Mouse (Mus musculus): ENCODE data around the gene Coq9. TPM values are rescaled to one million over a fixed set of nuclear protein-coding genes. Genes with fewer than 3 reads are reported as not detected.

The Coq9 gene
- total RNA-seq, 4 experiments from 2014 or later: 75.6 to 104 (median 90.6) TPM

DNA sequence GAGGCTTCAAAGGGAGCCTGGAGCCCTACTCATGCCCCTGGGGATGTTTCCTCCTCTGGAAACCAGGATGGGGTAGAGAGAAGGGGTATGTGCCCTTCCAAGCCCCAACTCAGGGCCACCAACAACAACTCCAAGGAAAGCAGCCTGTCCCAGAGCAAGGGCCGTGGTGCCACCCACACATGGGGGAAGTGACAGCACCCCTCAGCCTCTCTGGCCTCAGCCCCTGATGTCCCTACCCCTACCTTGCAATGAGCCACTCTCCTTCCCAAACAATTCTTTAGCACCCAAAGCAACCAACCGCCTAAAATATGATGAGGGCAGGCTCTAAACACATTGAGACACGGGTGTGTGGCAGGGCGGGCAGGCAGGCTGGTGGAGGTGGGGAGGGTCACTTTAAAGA is 31.9 kb downstream of the Coq9 start:
- DNase-seq (ENCODE audit: low spot score in 2 of 2): no peak

DNA sequence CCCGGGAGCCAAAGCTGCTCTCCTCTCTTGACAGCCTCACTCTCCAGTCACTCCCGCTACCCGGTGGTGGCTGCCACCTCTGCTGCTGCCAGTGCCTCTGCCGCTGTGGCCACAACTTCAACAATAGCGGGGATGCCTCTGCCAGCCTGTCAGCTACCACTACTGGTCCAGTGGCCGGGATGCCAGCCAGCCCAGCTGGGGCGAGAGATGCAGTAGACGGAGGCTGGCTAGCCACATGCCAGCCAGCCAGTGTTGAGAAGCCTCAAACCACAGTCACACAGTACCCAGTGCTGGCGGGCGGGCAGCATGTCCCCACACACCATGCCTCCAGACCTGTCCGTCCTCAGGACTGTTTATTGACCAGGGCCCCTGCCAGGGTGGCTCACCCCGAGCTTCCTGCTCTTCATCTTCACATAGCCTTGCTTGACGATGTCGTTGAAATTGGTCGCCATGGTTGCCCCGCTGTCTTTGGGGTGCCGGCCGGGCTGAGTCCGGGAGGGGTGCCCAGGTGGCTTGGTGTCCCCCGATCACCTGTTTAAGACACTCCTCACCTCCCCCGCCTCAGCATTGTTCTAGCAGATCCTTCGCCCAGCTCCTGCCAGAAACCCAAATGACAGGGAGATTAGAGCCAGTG is 32.5 kb downstream of the Coq9 start:
- peak in 1 of 2 experiments; percentile 68 for DNase-seq (ENCODE audit: low spot score in 2 of 2)

DNA sequence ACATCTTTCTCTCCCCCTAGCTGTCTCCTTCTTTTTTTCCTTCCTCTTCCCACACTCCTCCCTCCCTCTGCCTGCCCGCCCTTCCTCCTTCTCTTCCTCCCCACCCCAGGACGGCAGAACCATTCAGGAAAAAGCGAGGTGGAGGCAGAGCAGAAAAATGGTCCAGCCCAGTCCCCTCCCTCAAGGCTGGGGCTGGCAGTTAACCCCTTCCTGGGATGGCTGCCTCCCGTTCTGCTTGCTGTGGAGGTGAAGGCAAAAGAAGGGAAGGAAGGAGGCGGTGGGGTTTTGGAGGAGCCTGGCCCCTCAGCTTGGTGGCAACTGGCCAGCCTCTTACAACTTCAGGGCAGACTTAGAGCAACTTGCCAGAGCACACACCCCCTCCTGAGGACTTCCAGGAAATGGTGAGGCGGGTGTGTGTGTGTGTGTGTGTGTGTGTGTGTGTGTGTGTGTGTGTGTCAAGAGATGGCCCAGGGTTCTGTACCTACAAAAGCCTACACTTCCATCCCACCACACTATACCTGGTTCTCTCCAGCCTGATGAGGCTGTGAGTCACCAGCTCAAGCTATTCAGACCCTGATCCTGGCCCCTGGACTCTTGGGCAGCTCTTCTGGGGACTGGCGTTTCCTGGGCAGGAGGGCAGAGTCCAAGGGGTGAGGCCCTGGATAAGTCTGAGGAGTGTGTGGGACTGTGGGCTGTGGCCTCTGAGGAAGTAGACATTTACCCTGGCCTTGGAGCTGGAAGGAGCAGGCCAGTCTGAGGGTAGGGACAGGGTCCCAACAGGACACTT is 33.2 kb downstream of the Coq9 start:
- DNase-seq (ENCODE audit: low spot score in 2 of 2): peak in 1 of 2 experiments; percentile 63

DNA sequence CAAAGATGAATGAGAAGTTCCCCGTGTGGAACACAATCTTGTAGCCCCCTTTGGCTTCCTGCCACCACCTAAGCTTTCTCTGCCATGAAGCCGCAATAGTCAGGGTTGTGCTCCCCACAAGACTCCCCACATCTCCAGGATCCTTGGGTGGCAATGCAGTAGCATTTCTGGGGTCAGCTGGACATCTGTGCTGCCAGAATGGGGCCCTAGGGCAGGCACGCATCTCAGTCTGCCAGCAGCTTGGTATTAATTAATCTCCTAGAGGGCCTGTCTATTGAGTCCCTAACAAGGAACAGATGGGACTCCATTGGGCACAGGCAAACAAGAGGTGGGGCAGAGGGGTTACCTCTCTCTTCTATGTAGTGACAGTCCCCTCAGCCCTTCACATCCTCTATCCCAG is 34.0 kb downstream of the Coq9 start:
- no peak for DNase-seq (ENCODE audit: low spot score in 2 of 2)

DNA sequence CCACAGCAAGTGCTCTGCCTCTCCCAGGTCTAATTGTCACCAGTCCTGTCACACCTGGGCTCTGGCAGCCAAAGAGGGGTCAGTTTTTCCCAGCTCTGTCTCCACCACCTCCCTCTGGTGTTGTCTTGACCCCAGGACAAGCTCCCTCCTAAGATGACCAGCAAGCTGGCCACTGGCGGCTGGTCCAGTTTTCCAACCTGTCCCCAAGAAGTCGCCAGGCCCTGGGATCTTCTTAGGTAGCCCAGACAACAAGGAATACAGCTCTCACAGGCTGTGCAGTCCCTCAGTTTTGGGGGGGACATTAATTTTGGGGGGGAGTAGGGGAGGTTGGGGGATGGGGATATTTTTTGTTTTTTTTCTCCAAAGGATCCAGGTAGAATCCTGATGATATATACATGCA is 34.5 kb downstream of the Coq9 start:
- DNase-seq (ENCODE audit: low spot score in 2 of 2): no peak

DNA sequence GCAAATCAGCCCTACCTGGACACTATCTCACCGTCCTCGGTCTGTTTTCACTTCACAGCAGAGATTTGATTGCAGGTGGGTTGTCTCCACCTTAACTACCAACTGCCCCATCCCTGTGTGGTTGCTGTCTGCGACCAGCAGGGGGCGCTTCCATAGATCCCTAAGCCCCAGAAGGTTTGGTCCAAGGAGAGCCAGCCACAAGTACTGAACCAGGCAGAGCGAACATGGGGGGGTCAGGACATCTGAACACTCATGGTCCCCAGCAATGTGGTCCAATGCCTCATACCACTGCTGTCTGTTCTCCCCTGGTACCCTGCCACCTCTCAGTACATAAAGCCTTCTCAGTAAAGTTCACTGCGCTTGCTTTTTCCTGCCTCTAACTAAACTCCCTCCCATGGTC is 36.2 kb downstream of the Coq9 start:
- DNase-seq (ENCODE audit: low spot score in 2 of 2): peak in 1 of 2 experiments; percentile 60

DNA sequence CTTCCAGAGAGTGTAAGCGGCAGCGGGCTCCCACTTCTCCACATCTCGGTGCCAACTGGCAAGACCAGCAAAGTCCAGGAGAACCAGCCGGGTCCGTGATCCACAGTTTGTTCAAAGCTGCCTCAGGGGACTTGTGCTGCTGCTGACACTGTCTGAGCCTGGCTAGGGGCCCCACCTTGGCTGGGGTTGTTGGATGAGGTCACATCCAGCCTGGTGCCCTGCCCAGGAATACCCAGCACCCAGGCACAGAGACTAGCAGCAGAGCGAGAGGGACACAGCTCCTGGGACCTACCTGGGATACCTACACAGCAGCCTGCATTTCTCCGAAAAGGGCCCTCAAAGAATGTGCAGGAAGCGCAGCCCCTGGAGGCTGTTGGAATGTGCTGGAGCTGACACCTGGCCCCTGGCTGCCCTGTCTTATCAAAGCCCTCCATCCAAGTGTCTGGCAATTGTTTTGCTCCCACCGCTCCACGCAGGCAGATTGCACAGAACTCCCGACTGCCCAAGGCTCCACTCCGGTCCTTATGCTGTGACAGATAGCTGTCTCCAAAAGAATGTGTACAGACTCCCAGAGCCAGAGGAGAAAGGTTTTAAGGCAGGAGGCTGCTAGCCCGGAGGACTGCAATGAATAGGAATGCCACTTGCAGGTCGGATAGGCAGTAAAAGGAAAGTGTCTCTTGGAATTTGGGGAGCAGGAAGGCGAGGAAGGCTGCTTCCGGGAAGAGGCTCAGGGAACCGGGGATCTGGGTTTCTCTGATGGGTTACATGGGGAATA is 37.2 kb downstream of the Coq9 start:
- no peak for DNase-seq (ENCODE audit: low spot score in 2 of 2)

DNA sequence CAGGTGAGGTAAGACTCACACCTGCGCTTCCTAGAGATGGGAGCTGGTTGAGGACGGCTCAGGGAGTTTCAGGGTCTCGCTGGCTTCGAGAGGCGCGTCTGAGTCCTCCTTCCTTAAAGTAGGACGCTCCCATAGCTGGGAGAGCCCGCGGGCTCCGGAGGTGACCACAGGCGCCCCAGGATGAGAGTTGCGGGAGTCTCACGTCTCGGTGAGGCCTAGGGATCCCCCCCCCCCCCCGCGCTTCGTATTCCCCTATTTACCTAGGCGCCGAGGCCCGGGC is 37.7 kb downstream of the Coq9 start:
- DNase-seq (ENCODE audit: low spot score in 2 of 2): no peak

DNA sequence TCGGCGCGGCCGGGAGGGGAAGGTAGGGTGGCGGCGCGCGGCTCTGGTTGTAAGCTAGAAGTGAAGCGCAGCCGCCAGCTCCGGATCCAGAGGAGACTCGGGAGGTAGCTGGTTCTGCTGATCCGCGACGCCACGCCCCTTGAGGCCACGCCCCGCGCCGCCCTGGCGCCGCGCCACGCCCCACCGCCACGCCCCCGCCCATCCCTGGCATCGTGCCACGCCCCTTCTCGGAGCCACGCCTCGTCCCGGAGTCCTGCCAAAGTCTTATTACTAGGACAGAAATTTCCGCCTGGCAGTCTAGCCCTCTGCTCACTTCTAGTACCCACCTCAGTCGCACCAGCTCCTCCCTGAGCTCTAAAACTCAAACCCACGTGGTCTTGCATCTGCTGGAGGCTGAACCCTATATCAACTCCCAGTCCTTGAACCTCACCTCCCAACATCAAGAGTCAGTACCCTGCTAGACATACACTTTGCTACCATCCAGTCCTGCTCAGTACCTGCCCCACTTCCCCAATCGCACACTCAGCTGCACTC is 38.1 kb downstream of the Coq9 start, which contains the start of gene Dok4:
Dok4 (minus strand) TSS at position 134 of the 534 bp plus-strand sequence.
- DNase-seq (ENCODE audit: low spot score in 2 of 2): peak in 1 of 2 experiments; percentile 59

DNA sequence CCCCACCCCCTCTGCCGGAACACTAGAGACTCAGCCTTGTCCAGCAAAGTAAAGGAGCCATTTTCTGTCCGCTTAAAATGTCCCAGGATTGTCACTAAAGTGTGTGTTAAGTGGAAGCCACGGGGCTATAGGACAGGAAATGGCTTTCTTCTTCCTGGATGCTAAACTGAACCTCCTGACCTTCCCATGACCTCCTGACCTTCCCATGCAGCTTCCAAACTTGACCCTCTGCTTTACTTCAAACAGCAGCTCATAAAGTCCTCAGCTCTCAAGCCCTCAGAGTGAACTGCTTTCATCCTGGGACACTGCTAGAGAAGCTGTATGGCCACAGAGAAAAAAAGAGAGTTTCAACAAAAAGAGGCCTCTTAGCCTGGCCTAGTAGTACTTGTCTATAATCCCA is 38.7 kb downstream of the Coq9 start:
- no peak for DNase-seq (ENCODE audit: low spot score in 2 of 2)

DNA sequence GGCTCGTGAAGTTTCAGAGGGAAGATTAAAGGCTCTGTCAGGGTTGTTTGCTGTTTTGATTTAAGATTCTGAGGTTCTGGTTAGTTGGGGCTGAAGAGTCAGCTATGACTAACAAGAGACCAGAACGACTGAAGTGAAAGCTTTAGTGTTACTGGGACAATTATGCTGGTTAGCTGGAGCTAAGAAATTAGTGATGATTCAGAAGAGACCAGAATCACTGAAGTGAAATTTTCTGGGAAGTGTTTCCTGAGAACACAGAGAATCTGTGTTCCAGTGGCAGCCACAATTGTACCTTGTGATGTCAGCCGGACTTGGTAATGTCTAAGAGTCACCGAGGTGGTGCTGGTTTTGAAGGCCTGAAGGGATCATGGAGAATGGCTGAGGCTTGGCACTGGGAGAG is 42.6 kb downstream of the Coq9 start:
- DNase-seq (ENCODE audit: low spot score in 2 of 2): no peak

DNA sequence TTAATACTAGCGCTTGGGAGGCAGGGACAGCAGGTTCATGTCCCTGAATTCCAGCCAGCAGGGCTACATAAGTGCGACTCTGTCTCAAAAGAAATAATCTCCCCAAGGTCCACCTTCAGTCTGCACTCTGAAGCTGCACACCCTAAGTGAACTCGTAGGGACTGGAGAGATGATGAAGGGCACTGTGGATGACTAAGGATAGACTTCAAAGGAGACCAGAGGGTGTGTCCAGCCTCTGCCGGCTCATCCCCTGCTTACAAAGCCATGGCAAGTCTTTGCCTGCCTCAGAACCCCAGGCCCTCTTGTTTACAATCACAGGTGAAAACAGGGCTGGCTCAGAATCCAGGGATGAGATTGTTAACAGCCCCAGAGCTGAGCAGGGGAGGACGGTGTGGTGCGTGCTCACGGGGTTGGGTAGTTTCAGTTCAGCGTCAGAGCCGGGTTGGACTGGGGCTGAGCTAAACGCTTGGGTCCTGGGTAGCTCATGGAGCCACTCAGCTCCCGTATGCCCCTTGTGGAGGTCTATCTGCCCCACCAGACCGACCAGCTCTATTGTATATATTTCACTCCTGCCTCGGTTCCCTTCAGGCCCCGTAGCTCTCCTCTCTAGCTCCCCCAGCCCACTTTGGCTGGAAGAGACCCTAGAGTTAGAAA is 50.4 kb downstream of the Coq9 start:
- DNase-seq (ENCODE audit: low spot score in 2 of 2): no peak

DNA sequence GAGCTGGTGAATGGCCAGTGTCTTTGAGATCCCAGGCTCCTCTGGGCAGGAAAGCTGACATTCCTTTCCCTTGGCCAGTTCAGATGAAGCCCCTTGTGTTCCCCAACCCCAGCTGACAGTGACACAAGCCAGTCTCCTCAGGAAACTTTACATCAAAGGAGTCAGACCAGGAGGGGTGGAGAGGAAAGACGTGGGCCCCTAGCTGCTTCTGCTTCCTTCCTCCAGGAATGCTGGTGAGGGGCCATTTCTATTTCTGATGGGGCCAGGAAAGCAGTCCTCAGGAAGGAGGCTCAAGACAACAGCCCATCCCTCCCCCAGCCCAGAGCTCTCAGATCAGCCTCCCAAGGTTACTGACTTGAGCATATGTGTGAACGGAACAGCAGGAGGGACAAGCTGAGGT is 54.8 kb downstream of the Coq9 start:
- no peak for DNase-seq (ENCODE audit: low spot score in 2 of 2)

DNA sequence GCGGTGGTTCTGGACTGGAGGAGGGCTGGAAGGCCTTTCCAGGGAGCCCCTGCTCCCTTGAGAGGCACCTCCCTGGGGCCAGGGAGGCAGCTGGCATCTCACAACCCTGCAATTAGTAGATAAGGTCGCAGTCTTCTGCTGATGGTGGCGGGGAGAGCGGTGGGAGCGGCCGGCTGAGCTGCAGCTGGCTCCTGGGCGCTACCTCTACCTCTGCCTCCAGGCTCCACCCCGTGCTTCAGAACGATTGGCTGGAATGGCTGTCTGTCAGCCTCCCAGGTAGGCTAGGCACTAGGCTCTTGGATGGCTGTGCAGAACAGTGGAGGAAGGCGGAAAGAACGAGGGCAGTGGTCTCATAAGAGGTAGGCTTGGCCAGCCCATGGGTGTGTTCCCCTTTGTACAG is 61.1 kb downstream of the Coq9 start:
- no peak for DNase-seq (ENCODE audit: low spot score in 2 of 2)

DNA sequence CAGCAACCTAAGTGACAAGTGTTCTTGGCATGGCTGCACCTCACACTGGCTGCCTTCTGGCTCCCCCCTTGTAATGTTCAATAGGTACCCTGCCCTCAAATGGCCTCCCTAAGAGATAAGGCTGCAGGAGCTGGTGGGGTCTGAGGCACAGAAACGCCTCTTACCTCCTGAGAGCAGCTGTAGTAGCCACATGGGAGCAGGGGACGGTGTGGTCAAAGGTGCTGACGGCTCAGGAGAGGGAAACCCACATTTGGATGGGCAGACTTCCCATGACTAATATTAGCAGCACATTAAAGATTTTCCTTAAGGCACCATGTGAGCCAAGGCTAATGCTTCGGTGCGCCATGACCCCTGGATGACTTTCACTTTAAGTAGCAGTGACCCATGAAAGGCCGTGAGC is 62.5 kb downstream of the Coq9 start:
- DNase-seq (ENCODE audit: low spot score in 2 of 2): no peak

DNA sequence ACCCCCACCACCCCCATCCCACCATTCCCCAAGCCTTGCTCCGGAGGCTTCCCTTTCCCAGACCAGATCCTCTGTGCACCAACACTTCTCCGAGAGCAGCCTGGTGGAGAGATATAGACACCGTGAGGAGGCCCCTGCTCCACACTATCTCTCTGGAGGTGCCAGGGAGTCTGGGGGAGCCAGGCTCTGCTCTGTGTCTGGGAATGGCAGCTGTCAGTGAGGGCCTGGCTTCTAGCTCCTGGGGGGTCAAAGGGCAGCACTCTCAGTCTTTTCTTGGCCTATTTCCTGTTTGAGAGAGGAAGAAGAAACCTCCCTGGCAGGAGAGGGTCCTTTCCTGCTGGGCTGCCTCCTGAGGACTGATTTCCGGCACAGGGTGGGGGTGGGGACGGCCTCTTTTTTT is 62.9 kb downstream of the Coq9 start:
- DNase-seq (ENCODE audit: low spot score in 2 of 2): no peak

DNA sequence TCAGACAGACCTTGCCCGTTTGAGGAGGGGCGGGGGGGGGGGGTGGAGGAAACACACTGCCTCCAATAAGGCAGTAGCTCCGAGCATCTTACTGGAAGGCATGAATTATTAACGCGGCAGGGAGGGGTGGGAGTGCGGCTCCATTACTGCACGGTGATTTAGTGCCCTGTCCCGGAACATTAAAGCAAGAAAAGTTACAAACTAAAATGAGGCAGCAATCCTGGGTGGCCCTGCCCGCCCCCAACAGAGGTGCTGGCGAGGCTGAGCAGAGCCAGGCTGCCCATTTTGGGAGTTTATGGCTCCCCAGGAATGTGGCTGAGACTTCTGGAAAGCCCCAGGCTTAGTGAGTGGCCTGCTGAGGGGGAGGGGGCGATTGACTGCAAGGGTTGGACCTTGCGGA is 65.6 kb downstream of the Coq9 start:
- DNase-seq (ENCODE audit: low spot score in 2 of 2): no peak

Other genes with a start within 250 kb of the Coq9 start
- 10 to 100 TPM; 26.5 to 29.5 (median 28.4) TPM for gene Rspry1, start 236.4 kb upstream of the Coq9 start, total RNA-seq (2022)
- 10 to 100 TPM; 31.5 to 40.6 (median 38.9) TPM for gene Fam192a, start 236.3 kb upstream of the Coq9 start, total RNA-seq (2022)
- 100 to 1,000 TPM; 141 to 161 (median 143) TPM for gene Arl2bp, start 171.7 kb upstream of the Coq9 start, total RNA-seq (2022)
- 10 to 100 TPM; 50.9 to 65.5 (median 55.6) TPM for gene Pllp, start 142.0 kb upstream of the Coq9 start, total RNA-seq (2022)
- under 1 TPM in 3 of 4 experiments, not detected in 1; 0.22 to 0.72 (median 0.39) TPM for gene Ccl22, start 92.7 kb upstream of the Coq9 start, total RNA-seq (2022)
- 100 to 1,000 TPM; 417 to 480 (median 456) TPM for gene Cx3cl1, start 66.3 kb upstream of the Coq9 start, total RNA-seq (2022)
- 10 to 100 TPM in 1 of 4 experiments, 1 to 10 TPM in 3; 8.3 to 13.8 (median 9.6) TPM for gene Ccl17, start 27.9 kb upstream of the Coq9 start, total RNA-seq (2022)
- gene Ciapin1, start within 50 bp of the Coq9 start, total RNA-seq (2022): 10 to 100 TPM; 70.8 to 75.9 (median 72.0) TPM
- 10 to 100 TPM; 64.6 to 75.4 (median 67.0) TPM for gene Polr2c, start 19.1 kb downstream of the Coq9 start, total RNA-seq (2022)
- gene Dok4, start 38.0 kb downstream of the Coq9 start, total RNA-seq (2022): 10 to 100 TPM; 15.1 to 18.3 (median 17.3) TPM
- gene Ccdc102a, start 79.8 kb downstream of the Coq9 start, total RNA-seq (2022): 1 to 10 TPM; 1.2 to 2.2 (median 1.8) TPM
- under 1 TPM in 3 of 4 experiments, not detected in 1; 0.17 to 0.95 (median 0.46) TPM for gene Adgrg5, start 85.4 kb downstream of the Coq9 start, total RNA-seq (2022)
- 10 to 100 TPM; 72.9 to 94.8 (median 80.5) TPM for gene Adgrg1, start 136.4 kb downstream of the Coq9 start, total RNA-seq (2022)
- gene Adgrg3, start 179.4 kb downstream of the Coq9 start, total RNA-seq (2022): under 1 TPM in 2 of 4 experiments, not detected in 2; 0.27 to 0.30 TPM
- gene Drc7, start 216.8 kb downstream of the Coq9 start, total RNA-seq (2022): 1 to 10 TPM; 1.2 to 2.6 (median 1.9) TPM
- 10 to 100 TPM; 46.1 to 50.9 (median 47.7) TPM for gene Katnb1, start 242.9 kb downstream of the Coq9 start, total RNA-seq (2022)